Mouse (Mus musculus): ENCODE results near the gene C6.

C6 gene

GRCm38 (mm10) chr15:4726830-4727310 lies at the start of gene C6:
Gene C6, plus strand, starts transcription at chr15:4727175.
- DNase-seq (ENCODE audit: low spot score): no peak

- DNase-seq (ENCODE audit: low spot score): no peak
Observed at GRCm38 (mm10) chr15:4697604-4698003, 29.4 kb upstream of the C6 start.

- DNase-seq (ENCODE audit: low spot score): no peak
Observed at GRCm38 (mm10) chr15:4734150-4734549, 7.2 kb downstream of the C6 start.

- DNase-seq (ENCODE audit: low spot score): no peak
Observed at GRCm38 (mm10) chr15:4734996-4735609, 8.1 kb downstream of the C6 start.

- DNase-seq (ENCODE audit: low spot score): no peak
Observed at GRCm38 (mm10) chr15:4747656-4748055, 20.7 kb downstream of the C6 start.

GRCm38 (mm10) chr15:4790378-4790777 lies 63.4 kb downstream of the C6 start:
- no peak for DNase-seq (ENCODE audit: low spot score)

- DNase-seq (ENCODE audit: low spot score): no peak
Observed at GRCm38 (mm10) chr15:4796861-4797260, 69.9 kb downstream of the C6 start.

GRCm38 (mm10) chr15:4804256-4804655 lies 77.3 kb downstream of the C6 start:
- no peak for DNase-seq (ENCODE audit: low spot score)

- DNase-seq (ENCODE audit: low spot score): no peak
Observed at GRCm38 (mm10) chr15:4808131-4808530, 81.2 kb downstream of the C6 start.

- no peak for DNase-seq (ENCODE audit: low spot score)
Observed at GRCm38 (mm10) chr15:4814976-4815375, 88.0 kb downstream of the C6 start.

GRCm38 (mm10) chr15:4815711-4816110 lies 88.7 kb downstream of the C6 start:
- no peak for DNase-seq (ENCODE audit: low spot score)

- no peak for DNase-seq (ENCODE audit: low spot score)
Observed at GRCm38 (mm10) chr15:4816752-4817493, 89.9 kb downstream of the C6 start.

- DNase-seq (ENCODE audit: low spot score): no peak
Observed at GRCm38 (mm10) chr15:4818437-4818836, 91.5 kb downstream of the C6 start.

GRCm38 (mm10) chr15:4821161-4821560 lies 94.2 kb downstream of the C6 start:
- no peak for DNase-seq (ENCODE audit: low spot score)

GRCm38 (mm10) chr15:4821824-4822223 lies 94.8 kb downstream of the C6 start:
- DNase-seq (ENCODE audit: low spot score): no peak

- DNase-seq (ENCODE audit: low spot score): no peak
Observed at GRCm38 (mm10) chr15:4827736-4828135, 100.8 kb downstream of the C6 start.

- no peak for DNase-seq (ENCODE audit: low spot score)
Observed at GRCm38 (mm10) chr15:4836354-4836753, 109.4 kb downstream of the C6 start.

GRCm38 (mm10) chr15:4850015-4850414 lies 123.0 kb downstream of the C6 start:
- no peak for DNase-seq (ENCODE audit: low spot score)

Data from urinary bladder, postnatal 10 days (tissue).